Mouse (Mus musculus): Measurements from ENCODE around the gene Pdzk1ip1. TPM values are rescaled to one million over a fixed set of nuclear protein-coding genes. Genes with fewer than 3 reads are reported as not detected.

The Pdzk1ip1 gene
- total RNA-seq (2017): 1.8 and 2.9 TPM in 2 replicates

DNA sequence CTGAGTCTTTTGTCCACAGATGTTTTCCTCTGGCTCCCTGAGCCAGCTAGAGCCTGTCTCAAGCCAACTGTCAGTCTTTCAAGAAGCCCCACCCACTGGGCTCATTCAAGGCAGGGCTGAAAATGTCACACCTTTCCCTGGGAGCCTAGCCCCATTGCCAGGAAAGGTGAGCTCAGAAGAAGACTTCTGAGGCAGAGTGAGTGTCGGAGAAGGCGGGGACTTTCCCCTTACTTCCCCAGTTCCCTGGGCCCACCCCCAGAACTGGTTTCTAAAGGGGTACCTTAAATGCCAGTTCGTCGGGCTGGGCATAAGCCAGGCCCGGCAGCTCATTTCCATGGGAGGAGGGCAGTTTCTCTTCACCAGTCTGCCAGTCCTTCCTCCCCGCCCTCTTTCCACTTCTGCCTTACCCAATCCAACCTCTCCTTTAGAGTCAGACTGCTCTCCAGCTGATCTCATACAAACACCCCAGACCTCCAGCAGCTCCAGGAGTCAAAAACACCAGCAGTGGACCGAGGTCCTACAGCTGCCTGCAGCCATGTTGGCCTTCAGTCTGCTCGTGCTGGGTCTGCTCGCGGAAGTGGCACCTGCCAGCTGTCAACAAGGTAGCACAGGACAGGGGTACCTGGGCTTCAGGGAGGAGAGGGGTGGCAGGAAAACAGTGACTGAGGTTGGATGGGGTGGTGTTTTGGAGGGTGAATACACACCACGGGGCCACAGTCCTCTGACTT is at the start of gene Pdzk1ip1:
Gene Pdzk1ip1 (plus strand): TSS at position 98 of the 728 bp plus-strand sequence.
- no peak for ATAC-seq (ENCODE audit: extremely low read depth, insufficient number of reproducible peaks, low FRiP score, poor library complexity, severe bottlenecking)

GRCm38 (mm10) chr4:115045621-115046020 is 42.9 kb upstream of the Pdzk1ip1 start:
- no peak for ATAC-seq (ENCODE audit: extremely low read depth, insufficient number of reproducible peaks, low FRiP score, poor library complexity, severe bottlenecking)

DNA sequence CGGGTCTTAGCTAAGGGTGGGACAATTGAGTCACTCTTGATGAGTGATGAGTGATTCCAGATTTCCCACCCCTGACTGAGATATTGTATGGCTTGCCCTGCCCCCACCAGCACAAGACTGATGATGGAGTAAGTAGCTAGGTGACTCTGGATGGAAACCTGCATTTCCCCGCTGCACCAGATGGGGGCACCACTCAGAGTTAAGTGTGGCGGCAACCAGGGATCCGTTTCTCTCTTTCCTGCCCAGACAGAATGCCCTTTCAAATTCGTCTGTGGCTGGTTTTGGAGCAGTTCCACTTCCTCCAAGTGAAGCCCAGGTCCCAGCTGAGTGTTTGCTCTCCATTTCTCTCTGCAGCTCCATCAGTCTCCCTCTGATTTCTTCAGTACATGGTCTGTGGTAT is 40.8 kb upstream of the Pdzk1ip1 start:
- peak; percentile 75 for ATAC-seq (ENCODE audit: extremely low read depth, insufficient number of reproducible peaks, low FRiP score, poor library complexity, severe bottlenecking)

GRCm38 (mm10) chr4:115048190-115048589 is 40.3 kb upstream of the Pdzk1ip1 start:
- ATAC-seq (ENCODE audit: extremely low read depth, insufficient number of reproducible peaks, low FRiP score, poor library complexity, severe bottlenecking): no peak

DNA sequence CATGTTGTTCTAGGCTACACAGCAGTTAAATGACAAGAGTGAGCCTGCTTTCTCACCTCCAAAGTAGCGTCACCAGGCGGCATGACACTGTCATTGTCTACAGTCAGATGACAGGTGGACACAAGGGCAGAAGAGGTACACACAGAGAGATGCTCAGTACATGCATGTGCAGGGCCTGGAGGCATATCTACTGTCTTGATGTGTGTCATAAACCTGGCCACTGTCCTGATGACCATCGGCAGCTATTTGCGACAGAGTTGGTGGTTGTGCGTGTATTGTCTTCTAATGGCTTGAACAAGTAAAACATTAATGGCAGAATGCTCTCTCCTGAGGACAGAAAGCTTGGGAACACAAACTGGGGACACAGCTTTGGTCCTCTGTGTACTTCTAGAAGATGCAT is 37.3 kb upstream of the Pdzk1ip1 start:
- ATAC-seq (ENCODE audit: extremely low read depth, insufficient number of reproducible peaks, low FRiP score, poor library complexity, severe bottlenecking): no peak

DNA sequence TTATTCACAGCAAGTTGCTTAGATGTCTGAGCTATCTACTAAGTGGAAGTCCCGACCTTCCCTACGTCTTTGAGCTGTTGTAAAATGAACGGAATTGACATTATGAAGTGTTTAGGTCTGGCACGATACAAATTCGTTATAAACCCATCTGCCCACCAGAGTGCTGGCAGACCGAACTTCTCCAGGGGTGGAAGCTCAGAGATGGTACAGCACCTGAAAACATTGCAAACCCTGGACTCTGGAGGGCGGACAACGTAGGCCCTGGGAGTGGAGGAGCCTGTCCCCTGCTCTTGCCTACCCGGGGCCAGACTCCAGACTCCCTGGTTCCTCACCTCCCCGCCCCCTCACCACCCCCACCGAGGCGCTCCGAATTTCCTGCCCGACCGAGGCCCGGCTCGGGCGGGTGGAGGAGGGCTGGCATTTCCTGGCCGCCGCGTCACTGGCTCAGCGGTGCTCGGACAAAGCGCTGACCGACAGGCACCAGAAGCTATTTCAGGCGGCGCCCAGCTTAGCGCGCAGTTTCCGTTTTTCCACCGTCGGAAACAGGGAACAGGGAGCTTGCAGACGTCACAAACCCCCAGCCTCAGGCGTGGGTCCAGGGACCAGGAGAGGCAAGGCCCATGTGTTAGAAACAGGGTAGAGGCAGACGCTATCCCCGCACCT is 36.0 kb upstream of the Pdzk1ip1 start:
- ATAC-seq (ENCODE audit: extremely low read depth, insufficient number of reproducible peaks, low FRiP score, poor library complexity, severe bottlenecking): no peak

DNA sequence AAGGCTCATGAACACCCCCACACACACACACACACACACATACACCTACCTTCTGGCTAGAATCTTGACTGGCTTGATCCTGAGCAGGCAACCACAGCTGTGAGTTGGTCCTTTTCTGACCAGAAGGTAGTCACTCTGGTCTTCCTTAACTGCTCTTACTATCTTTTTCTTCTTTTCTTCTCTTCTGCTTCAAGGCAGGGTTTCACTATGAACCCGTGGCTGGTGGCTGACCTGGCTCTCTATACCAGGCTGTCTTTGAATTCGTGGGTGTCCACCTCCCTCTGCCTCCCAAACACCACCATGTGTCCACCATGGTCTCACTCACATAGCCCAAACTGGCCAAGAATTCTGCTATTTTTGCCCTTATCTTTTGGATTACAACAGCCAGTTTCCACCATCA is 33.5 kb upstream of the Pdzk1ip1 start:
- ATAC-seq (ENCODE audit: extremely low read depth, insufficient number of reproducible peaks, low FRiP score, poor library complexity, severe bottlenecking): no peak

- ATAC-seq (ENCODE audit: extremely low read depth, insufficient number of reproducible peaks, low FRiP score, poor library complexity, severe bottlenecking): no peak
Measured at GRCm38 (mm10) chr4:115055691-115056090, 32.8 kb upstream of the Pdzk1ip1 start.

DNA sequence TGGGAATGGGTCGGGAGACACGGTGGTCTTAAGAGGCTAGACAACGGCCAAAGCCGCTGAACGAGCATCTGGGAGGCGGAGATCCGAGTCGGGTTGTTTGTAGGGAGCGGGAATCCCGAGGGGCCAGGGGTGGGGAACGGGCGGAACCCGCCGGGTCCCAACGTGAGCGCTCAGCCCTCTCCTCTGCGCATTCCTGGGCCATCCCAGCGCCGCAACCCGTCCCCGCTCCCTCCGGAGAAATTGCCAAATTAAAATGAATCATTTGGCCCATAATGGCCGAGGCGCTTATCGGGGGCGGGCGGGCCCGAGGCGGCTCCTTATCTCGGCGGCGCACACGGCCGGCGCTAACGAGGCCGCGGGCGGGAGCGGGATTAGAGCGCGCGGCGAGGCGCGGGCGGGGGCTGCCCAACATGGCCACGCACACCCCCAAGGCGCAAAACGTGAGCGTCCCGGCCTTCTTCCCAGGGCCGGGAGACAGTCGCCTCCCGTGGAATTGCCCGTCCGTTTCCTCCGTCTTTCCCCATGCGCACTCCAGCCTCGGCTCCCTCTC is 32.1 kb upstream of the Pdzk1ip1 start, which contains the start of gene Tal1:
Gene Tal1 (plus strand): TSS at position 56 of the 550 bp plus-strand sequence.
- peak; percentile 1; the same call in 1 of the 2 replicates for ATAC-seq (ENCODE audit: extremely low read depth, insufficient number of reproducible peaks, low FRiP score, poor library complexity, severe bottlenecking)

DNA sequence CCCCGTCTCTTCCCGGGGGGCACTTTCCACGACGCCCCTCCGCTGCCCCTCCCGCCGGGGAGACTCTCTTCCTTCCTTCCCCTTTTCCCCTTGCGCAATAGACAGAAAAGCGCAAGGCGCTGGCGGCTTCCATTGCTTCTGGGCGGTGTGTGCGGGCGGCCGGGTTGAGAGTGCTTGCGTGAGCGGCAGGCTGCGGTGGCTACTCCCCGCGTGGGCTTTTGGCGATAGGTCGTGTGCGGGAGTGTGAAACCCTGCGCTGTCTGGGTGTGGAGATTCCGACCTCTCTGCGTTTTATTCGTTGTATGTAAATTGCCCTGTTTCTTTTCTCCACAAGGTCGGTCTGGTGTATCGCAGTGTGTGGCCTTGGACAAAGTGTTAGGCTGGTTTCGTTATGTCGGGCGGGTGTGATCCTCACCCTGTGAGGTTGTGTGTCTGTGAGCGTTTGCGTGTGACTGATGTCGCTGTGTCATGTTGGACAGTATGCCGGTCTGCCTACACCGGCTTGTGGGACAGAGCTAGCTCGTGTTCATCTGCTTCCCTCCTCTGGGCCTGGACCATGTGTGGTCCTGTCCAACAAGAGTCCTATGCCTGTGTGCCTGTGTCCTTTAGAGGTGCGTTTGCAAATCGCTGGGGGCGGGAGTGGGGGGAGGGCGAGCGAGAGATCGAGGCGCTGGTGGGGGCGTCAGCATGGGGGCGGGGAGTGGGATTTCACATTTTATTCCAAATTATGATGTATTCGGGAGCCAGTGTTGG is 31.4 kb upstream of the Pdzk1ip1 start:
- ATAC-seq (ENCODE audit: extremely low read depth, insufficient number of reproducible peaks, low FRiP score, poor library complexity, severe bottlenecking): peak; percentile 71

DNA sequence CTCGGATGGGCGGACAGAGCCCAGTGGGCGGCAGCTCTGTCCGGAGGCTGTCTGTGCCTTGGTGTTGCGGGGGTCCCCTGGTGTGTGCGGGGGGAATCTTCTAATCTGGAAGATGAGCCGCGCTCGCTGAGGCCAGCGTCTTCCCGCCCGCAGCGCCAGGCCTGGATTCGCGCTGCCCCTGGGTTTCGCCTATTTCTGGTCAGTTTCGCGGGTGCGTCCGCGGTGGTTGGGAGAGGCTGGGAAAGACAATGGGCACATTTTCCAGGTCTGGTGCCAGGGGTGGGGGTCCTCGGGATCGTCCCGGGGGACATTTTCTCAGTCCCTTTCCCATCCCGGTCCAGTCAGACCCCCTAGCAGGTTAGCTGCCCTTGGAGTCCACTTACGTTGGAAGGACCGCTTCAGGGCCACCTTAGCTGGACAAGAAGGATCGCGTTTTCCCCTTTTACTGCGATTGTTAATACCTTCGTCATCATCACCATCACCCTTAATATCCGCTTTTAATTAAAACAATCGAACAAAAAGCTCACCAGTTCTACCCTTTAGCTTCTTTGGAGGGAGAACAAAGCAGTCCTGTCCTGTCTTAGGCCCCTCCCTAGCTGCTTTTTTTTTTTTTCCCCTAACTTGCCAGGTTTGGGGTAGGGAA is 30.7 kb upstream of the Pdzk1ip1 start:
- no peak for ATAC-seq (ENCODE audit: extremely low read depth, insufficient number of reproducible peaks, low FRiP score, poor library complexity, severe bottlenecking)

DNA sequence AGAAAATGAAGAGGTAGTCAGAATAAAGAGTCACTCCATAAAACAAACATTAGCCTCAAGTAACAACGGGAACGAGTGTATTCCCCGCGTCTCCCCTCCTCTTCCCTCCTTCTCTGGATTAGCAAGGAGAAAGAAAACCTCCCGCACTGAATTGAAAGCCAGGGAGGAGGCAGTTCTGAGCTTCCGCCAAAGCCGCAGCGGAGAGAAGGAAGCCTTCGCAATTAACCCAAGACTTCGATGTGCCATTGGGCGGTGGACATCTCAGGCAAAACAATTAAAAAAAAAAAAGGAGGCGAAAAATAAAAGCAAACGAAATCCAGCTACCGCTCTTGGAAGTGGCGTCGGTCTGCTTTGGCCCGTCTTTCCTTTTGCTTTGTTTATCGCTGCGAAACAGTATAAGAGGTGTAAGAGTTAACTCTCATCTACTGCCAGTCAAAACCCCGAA is 30.2 kb upstream of the Pdzk1ip1 start:
- no peak for ATAC-seq (ENCODE audit: extremely low read depth, insufficient number of reproducible peaks, low FRiP score, poor library complexity, severe bottlenecking)

DNA sequence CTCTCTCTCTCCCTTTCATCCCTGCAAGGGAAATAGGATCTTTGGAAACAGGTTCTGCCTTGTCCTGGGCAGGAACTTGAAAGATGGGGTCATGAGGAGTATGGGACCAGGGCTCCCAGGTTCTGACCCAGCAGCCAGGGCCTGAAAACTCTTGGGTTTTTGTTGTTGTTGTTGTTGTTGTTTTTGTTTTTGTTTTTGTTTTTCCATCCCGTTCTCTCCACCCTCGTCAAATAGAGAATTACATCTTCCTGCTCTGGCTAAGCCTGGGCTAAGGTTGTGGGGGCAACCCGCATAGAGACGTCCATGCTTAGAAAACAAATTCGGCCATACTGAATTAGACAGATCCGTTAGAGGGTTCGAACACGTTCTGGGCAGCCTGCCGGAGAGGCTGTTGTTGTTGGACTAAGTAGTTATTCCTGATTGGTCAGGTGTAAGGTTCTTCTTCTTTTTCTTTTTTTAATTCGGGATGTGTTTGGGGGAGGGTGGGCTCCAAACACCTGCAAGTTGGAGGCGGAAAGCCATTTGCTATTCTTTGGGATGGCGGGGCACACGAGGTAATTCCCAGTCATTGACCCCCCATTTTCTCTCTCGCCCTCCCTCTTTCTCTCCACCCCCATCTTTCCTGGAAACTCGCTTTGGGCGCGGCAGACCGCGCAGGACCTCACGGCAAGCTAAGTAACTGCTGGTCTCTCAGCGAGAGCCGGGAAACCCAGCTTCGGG is 29.5 kb upstream of the Pdzk1ip1 start:
- no peak for ATAC-seq (ENCODE audit: extremely low read depth, insufficient number of reproducible peaks, low FRiP score, poor library complexity, severe bottlenecking)

- no peak for ATAC-seq (ENCODE audit: extremely low read depth, insufficient number of reproducible peaks, low FRiP score, poor library complexity, severe bottlenecking)
Measured at GRCm38 (mm10) chr4:115059871-115060270, 28.6 kb upstream of the Pdzk1ip1 start.

DNA sequence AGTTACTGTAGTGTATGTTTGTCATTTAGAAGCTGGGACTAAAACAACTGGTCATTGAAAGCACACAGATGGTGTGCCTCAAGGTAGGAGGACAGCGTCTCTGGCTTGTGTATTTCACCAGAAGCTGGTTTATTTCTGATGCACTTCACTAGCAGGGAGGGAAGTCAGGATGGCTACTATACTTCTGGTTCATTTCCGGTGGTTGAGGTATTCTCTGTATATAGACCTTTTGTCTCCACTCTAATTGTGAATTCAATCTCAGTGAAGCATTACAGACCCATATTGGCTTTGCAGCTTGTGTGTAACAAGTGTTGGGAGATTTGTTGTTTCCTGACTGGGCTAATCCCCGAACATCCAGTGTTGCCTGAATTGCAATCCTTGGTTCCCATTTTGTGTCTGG is 27.8 kb upstream of the Pdzk1ip1 start:
- no peak for ATAC-seq (ENCODE audit: extremely low read depth, insufficient number of reproducible peaks, low FRiP score, poor library complexity, severe bottlenecking)

- ATAC-seq (ENCODE audit: extremely low read depth, insufficient number of reproducible peaks, low FRiP score, poor library complexity, severe bottlenecking): no peak
Measured at GRCm38 (mm10) chr4:115062540-115062874, 26.0 kb upstream of the Pdzk1ip1 start.

- ATAC-seq (ENCODE audit: extremely low read depth, insufficient number of reproducible peaks, low FRiP score, poor library complexity, severe bottlenecking): peak; percentile 16; the same call in 1 of the 2 replicates
Measured at GRCm38 (mm10) chr4:115062875-115063517, 25.5 kb upstream of the Pdzk1ip1 start.
